Mouse (Mus musculus): ENCODE data around the gene Hist1h4a. TPM values are rescaled to one million over a fixed set of nuclear protein-coding genes. Genes with fewer than 3 reads are reported as not detected.
"Not testable (repeated sequence)": the region's sequence is repeated elsewhere in the genome, so short reads cannot be mapped to it uniquely, and the experiment has no call there.

The Hist1h4a gene
- polyA plus RNA-seq, 1 experiment from 2014 or later, result 0.40 TPM

- peak; percentile 55 for TF ChIP-seq EP300 (IDR thresholded peaks at IDR 0.05; ENCODE audit: low read depth)
- no peak for TF ChIP-seq CTCF (IDR thresholded peaks at IDR 0.05; ENCODE audit: low read depth)
- peak overlapping the region; percentile 79 for H3K9ac ChIP-seq (replicated peaks)
- 31% methylated on average over 12 of the region's 12 CpGs for WGBS (ENCODE audit: insufficient replicate concordance)
Measured at GRCm38 (mm10) chr13:23764324-23765171, 3.5 kb upstream of the Hist1h4a start.

GRCm38 (mm10) chr13:23763586-23764323 is 2.7 kb upstream of the Hist1h4a start, which contains the start of gene Hist1h1a:
Gene Hist1h1a (plus strand): TSS chr13:23763666.
- peaks cover 24% of the 10 kb centered on the region for H3K4me1 ChIP-seq (ENCODE audit: insufficient read depth)
- WGBS (ENCODE audit: insufficient replicate concordance), result 3% methylated on average over 34 of the region's 34 CpGs
- H3K4me3 ChIP-seq (ENCODE audit: low read depth, low read length), result peak within 1 kb of the TSS; percentile 59

More at GRCm38 (mm10) chr13:23764324-23765171, 3.5 kb upstream of the Hist1h4a start:
- DNase-seq (peak; percentile 45), ATAC-seq (no peak)
- peak overlapping the region; percentile 97 for H3K27ac ChIP-seq (ENCODE audit: low read depth)
- H3K4me1 ChIP-seq (ENCODE audit: insufficient read depth), result peaks cover 20% of the 10 kb centered on the region
- H3K9me3 ChIP-seq (ENCODE audit: low read length), result no peaks in the 10 kb centered on the region
- no peaks in the 10 kb centered on the region for H3K36me3 ChIP-seq (replicated peaks; ENCODE audit: insufficient read depth, low read length)
- peak overlapping the region; percentile 59 for H3K4me3 ChIP-seq (ENCODE audit: low read depth, low read length)
- no peaks in the 10 kb centered on the region for H3K27me3 ChIP-seq (ENCODE audit: insufficient read depth, low read length)
- H3K4me2 ChIP-seq (ENCODE audit: low read depth, low read length), result peak overlapping the region; percentile 84

GRCm38 (mm10) chr13:23763242-23763585 is 2.2 kb upstream of the Hist1h4a start:
- H3K4me3 ChIP-seq (ENCODE audit: low read depth, low read length), result peak overlapping the region; percentile 59
- DNase-seq, result no peak
- H3K27me3 ChIP-seq (ENCODE audit: insufficient read depth, low read length), result no peaks in the 10 kb centered on the region
- peak overlapping the region; percentile 84 for H3K4me2 ChIP-seq (ENCODE audit: low read depth, low read length)
- no peak for ATAC-seq
- peak overlapping the region; percentile 79 for H3K9ac ChIP-seq (replicated peaks)
- 1% methylated on average over 10 of the region's 10 CpGs for WGBS (ENCODE audit: insufficient replicate concordance)
- TF ChIP-seq EP300 (IDR thresholded peaks at IDR 0.05; ENCODE audit: low read depth) (no peak), CTCF (IDR thresholded peaks at IDR 0.05; ENCODE audit: low read depth) (no peak)
- H3K27ac ChIP-seq (ENCODE audit: low read depth), result peak overlapping the region; percentile 97
- no peaks in the 10 kb centered on the region for H3K9me3 ChIP-seq (ENCODE audit: low read length)
- peaks cover 24% of the 10 kb centered on the region for H3K4me1 ChIP-seq (ENCODE audit: insufficient read depth)
- H3K36me3 ChIP-seq (replicated peaks; ENCODE audit: insufficient read depth, low read length), result no peaks in the 10 kb centered on the region

More at GRCm38 (mm10) chr13:23763586-23764323, 2.7 kb upstream of the Hist1h4a start, which contains the start of gene Hist1h1a:
- no peaks in the 10 kb centered on the region for H3K9me3 ChIP-seq (ENCODE audit: low read length)
- H3K27me3 ChIP-seq (ENCODE audit: insufficient read depth, low read length), result no peaks in the 10 kb centered on the region
- ATAC-seq (peak; percentile 34), DNase-seq (peak; percentile 94)
- peak within 1 kb of the TSS; percentile 97 for H3K27ac ChIP-seq (ENCODE audit: low read depth)
- TF ChIP-seq CTCF (IDR thresholded peaks at IDR 0.05; ENCODE audit: low read depth) (no peak), EP300 (IDR thresholded peaks at IDR 0.05; ENCODE audit: low read depth) (peak; percentile 68)
- peak within 1 kb of the TSS; percentile 79 for H3K9ac ChIP-seq (replicated peaks)
- no peaks in the 10 kb centered on the region for H3K36me3 ChIP-seq (replicated peaks; ENCODE audit: insufficient read depth, low read length)
- peak within 1 kb of the TSS; percentile 84 for H3K4me2 ChIP-seq (ENCODE audit: low read depth, low read length)

- DNase-seq (peak; percentile 72), ATAC-seq (peak; percentile 48)
- not testable (repeated sequence) for H3K9me3 ChIP-seq (ENCODE audit: low read length); H3K27me3 ChIP-seq (ENCODE audit: insufficient read depth, low read length); H3K36me3 ChIP-seq (replicated peaks; ENCODE audit: insufficient read depth, low read length)
- TF ChIP-seq EP300 (IDR thresholded peaks at IDR 0.05; ENCODE audit: low read depth), result peak; percentile 72
- Histone ChIP-seq H3K4me3 (ENCODE audit: low read depth, low read length) (peak within 1 kb of the TSS; percentile 59), H3K27ac (ENCODE audit: low read depth) (peak within 1 kb of the TSS; percentile 97), H3K4me2 (ENCODE audit: low read depth, low read length) (peak within 1 kb of the TSS; percentile 84), H3K4me1 (ENCODE audit: insufficient read depth) (peaks cover 24% of the 10 kb centered on the region), H3K9ac (replicated peaks) (peak within 1 kb of the TSS; percentile 79)
- under 1% methylated on average over 25 of the region's 52 CpGs for WGBS (ENCODE audit: insufficient replicate concordance)
Measured at GRCm38 (mm10) chr13:23761871-23762821, 1.1 kb upstream of the Hist1h4a start, which contains the start of gene Hist1h3a. Gene Hist1h3a (minus strand): TSS chr13:23762386.

- peaks cover 24% of the 10 kb centered on the region for H3K4me1 ChIP-seq (ENCODE audit: insufficient read depth)
- no peak for ATAC-seq
Measured at GRCm38 (mm10) chr13:23760240-23760971, 624 bp downstream of the Hist1h4a start.

More at GRCm38 (mm10) chr13:23760240-23760971, 624 bp downstream of the Hist1h4a start:
- peak overlapping the region; percentile 97 for H3K27ac ChIP-seq (ENCODE audit: low read depth)
- H3K4me3 ChIP-seq (ENCODE audit: low read depth, low read length), result peak overlapping the region; percentile 59
- DNase-seq, result peak; percentile 21
- TF ChIP-seq EP300 (IDR thresholded peaks at IDR 0.05; ENCODE audit: low read depth) (no peak), CTCF (IDR thresholded peaks at IDR 0.05; ENCODE audit: low read depth) (peak; percentile 41)
- no peaks in the 10 kb centered on the region for H3K9me3 ChIP-seq (ENCODE audit: low read length)
- peak overlapping the region; percentile 84 for H3K4me2 ChIP-seq (ENCODE audit: low read depth, low read length)
- no peaks in the 10 kb centered on the region for H3K36me3 ChIP-seq (replicated peaks; ENCODE audit: insufficient read depth, low read length)
- 2% methylated on average over 17 of the region's 27 CpGs for WGBS (ENCODE audit: insufficient replicate concordance)
- peak overlapping the region; percentile 66 for H3K9ac ChIP-seq (replicated peaks)
- H3K27me3 ChIP-seq (ENCODE audit: insufficient read depth, low read length), result no peaks in the 10 kb centered on the region
